Mouse (Mus musculus) forebrain, postnatal 0 days (tissue): ENCODE measurements around the gene Gm21119. TPM values are rescaled to one million over a fixed set of nuclear protein-coding genes. Genes with fewer than 3 reads are reported as not detected.
"Not testable (repeated sequence)": the region's sequence is repeated elsewhere in the genome, so short reads cannot be mapped to it uniquely, and the experiment has no call there.

Experiments used
- ATAC-seq: fragments of 200-750 bp; cut with Nextera tagmentation; 2 replicates; pipeline ENCODE4 v1.8.0; 2017; ENCODE audit warnings: mild to moderate bottlenecking, moderate library complexity
- DNase-seq: peaks from one replicate; pipeline ENCODE4 v3.0.0-alpha.2; 2015
- H3K27ac ChIP-seq: fragments of 300-500 bp; sonication (generic); 2 replicates; pipeline ENCODE4 v1.5.1; 2014; ENCODE audit warnings: low read depth, mild to moderate bottlenecking, antibody characterized with exemption, low read length, moderate library complexity, mixed read lengths
- H3K27me3 ChIP-seq: fragments of 300-500 bp; sonication (generic); 2 replicates; pipeline ENCODE4 v1.6.1; 2014; ENCODE audit warnings: mild to moderate bottlenecking, low read length, mixed read lengths; ENCODE audit not compliant: insufficient read depth
- H3K36me3 ChIP-seq: fragments of 300-500 bp; sonication (generic); 2 replicates; pipeline ENCODE4 v1.6.1; 2014; ENCODE audit warnings: mild to moderate bottlenecking, moderate library complexity; ENCODE audit not compliant: insufficient read depth
- H3K4me1 ChIP-seq: fragments of 300-500 bp; sonication (generic); 2 replicates; pipeline ENCODE4 v1.6.1; 2014; ENCODE audit warnings: antibody characterized with exemption; ENCODE audit not compliant: insufficient read depth
- H3K4me2 ChIP-seq: fragments of 300-500 bp; sonication (generic); 2 replicates; pipeline ENCODE4 v1.6.1; 2014; ENCODE audit warnings: low read depth, mild to moderate bottlenecking, moderate library complexity
- H3K4me3 ChIP-seq: fragments of 300-500 bp; sonication (generic); 2 replicates; pipeline ENCODE4 v1.5.1; 2014; ENCODE audit warnings: low read depth, low read length, mixed read lengths
- H3K9ac ChIP-seq: fragments of 300-500 bp; sonication (generic); 2 replicates; pipeline ENCODE4 v1.6.1; 2014; ENCODE audit warnings: mild to moderate bottlenecking
- H3K9me3 ChIP-seq: fragments of 300-500 bp; sonication (generic); 2 replicates; pipeline ENCODE4 v1.6.1; 2016; ENCODE audit warnings: low read length
- polyA plus RNA-seq: library from polyadenylated mRNA; unstranded; fragments of >200 nt; fragmentation: Nextera tagmentation; extraction: Ambion mirVana; gene quantifications from 2 replicates; pipeline ENCODE4 v1.2.1, GENCODE M21; 2015
- total RNA-seq: library from RNA; depleted of rRNA; stranded (reverse); fragments of >200 nt; gene quantifications from 2 replicates; pipeline ENCODE4 v1.2.3, GENCODE M21; 2014

The Gm21119 gene
- total and polyA plus RNA-seq, 2 experiments from 2014 or later: 0.67 TPM; not detected in 1

DNA sequence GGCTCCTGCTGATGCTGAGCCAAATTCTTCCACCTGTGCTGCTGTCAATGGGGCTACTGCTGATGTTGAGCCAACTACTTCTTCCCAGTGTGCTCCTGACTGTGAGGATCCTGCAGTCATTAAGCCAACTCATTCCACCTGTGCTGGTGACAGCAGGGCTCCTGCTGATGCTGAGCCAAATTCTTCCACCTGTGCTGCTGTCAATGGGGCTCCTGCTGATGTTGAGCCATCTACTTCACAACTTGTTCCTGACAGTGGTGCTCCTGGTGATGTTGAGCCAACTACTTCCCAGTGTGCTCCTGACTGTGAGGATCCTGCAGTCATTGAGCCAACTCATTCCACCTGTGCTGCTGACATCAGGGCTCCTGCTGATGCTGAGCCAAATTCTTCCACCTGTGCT lies 63.7 kb downstream of the Gm21119 start:
- H3K4me2 ChIP-seq, H3K4me3 ChIP-seq, ATAC-seq, H3K27me3 ChIP-seq, H3K9ac ChIP-seq, DNase-seq, H3K27ac ChIP-seq, H3K4me1 ChIP-seq, H3K9me3 ChIP-seq, H3K36me3 ChIP-seq: not testable (repeated sequence)
